Mouse (Mus musculus): Measurements from ENCODE around the gene Abcg8.

DNA sequence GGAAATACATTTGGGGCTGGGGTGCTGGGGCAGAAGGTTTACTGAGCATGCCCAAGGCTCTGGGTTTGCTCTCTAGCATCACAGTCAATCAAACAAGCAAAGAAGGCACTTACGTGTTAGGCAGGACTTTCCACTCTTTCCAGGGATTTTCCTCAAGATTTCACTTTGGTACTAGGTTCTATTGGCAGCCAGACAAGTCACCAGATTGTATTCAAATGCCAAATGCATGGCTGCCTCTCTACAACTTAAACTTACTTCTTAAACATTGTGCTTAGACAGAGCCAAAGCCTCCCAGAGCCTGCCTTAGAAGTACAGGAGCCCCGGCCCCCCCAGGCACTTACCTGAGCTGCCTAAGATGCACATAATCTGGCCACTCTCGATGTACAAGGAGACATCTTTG lies 5.6 kb downstream of the Abcg8 start:
- no peak for TF ChIP-seq CTCF (IDR thresholded peaks at IDR 0.05; ENCODE audit: extremely low read depth, insufficient read depth, low read length)
- no peak for TF ChIP-seq POLR2A (IDR thresholded peaks at IDR 0.05; ENCODE audit: extremely low read depth, insufficient read depth, low read length)
